Mouse (Mus musculus) stomach, embryonic 15.5 days (tissue): ENCODE measurements at regions not wholly inside any gene's neighbourhood (a gene's known extent, or its start where the extent isn't known, plus 50 kb on each side); places are given as distances from the start of the nearest gene placed in this dataset.
A peak's percentile ranks its signal among the peaks of the same experiment; 100 is the strongest.

Experiments
- ATAC-seq: fragments of 200-750 bp; cut with Nextera tagmentation; 2 replicates; pipeline ENCODE4 v1.8.0; 2017; ENCODE audit warnings: low read depth, moderate number of reproducible peaks, moderate TSS enrichment; ENCODE audit not compliant: insufficient read depth, low FRiP score
- H3K27ac ChIP-seq: fragments of 300-500 bp; sonication (generic); 2 replicates; pipeline ENCODE4 v1.5.1; 2015; ENCODE audit warnings: mild to moderate bottlenecking, inconsistent platforms
- H3K27me3 ChIP-seq: fragments of 300-500 bp; sonication (generic); replicated peaks from 2 replicates; pipeline ENCODE4 v1.6.1; 2015; ENCODE audit warnings: inconsistent platforms
- H3K36me3 ChIP-seq: fragments of 300-500 bp; sonication (generic); 2 replicates; pipeline ENCODE4 v1.6.1; 2015; ENCODE audit warnings: inconsistent platforms
- H3K4me1 ChIP-seq: fragments of 300-500 bp; sonication (generic); 2 replicates; pipeline ENCODE4 v1.6.1; 2015; ENCODE audit warnings: inconsistent platforms
- H3K4me2 ChIP-seq: fragments of 300-500 bp; sonication (generic); 2 replicates; pipeline ENCODE4 v1.6.1; 2015; ENCODE audit warnings: mild to moderate bottlenecking, inconsistent platforms
- H3K4me3 ChIP-seq: fragments of 300-500 bp; sonication (generic); replicated peaks from 2 replicates; pipeline ENCODE4 v1.5.1; 2015; ENCODE audit warnings: inconsistent platforms
- H3K9ac ChIP-seq: fragments of 300-500 bp; sonication (generic); 2 replicates; pipeline ENCODE4 v1.6.1; 2015; ENCODE audit warnings: inconsistent platforms
- H3K9me3 ChIP-seq: fragments of 300-500 bp; sonication (generic); 2 replicates; pipeline ENCODE4 v1.6.1; 2016; ENCODE audit warnings: inconsistent platforms
- WGBS: fragments of 180-500 bp; shearing (Covaris S2); methylation state at CpG from one replicate; pipeline ENCODE4 v1.1.7; 2015; 5-methylcytosine and 5-hydroxymethylcytosine counted together

DNA sequence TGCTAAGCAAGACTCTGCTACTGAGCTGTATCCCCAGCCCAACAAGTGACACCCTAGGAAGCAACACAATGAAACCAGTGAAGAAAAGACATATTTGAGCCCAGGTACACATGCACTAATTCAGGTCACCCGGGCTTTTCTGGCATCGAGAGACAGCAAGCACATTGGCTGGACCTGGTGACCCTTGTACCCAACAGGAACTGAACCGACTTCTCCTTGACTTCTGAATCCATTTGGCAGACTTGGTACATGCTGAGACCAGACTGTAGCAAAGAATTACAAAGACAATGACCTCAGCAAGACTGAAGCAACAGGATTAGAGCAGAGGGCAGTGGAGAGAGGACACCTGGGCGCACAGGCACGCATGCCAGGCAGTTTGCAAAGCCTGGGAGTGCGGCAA is 79.1 kb downstream of the Sema4f start:
- Histone ChIP-seq H3K4me3 (no peak overlapping the region), H3K36me3 (no peaks in the 10 kb centered on the region), H3K9ac (no peak overlapping the region), H3K27me3 (no peaks in the 10 kb centered on the region), H3K4me2 (no peak overlapping the region), H3K27ac (no peak overlapping the region), H3K4me1 (no peaks in the 10 kb centered on the region; the same call in 1 of the 2 replicates), H3K9me3 (no peaks in the 10 kb centered on the region)
- WGBS = 81% methylated on average over 6 of the region's 6 CpGs
- ATAC-seq = no peak

DNA sequence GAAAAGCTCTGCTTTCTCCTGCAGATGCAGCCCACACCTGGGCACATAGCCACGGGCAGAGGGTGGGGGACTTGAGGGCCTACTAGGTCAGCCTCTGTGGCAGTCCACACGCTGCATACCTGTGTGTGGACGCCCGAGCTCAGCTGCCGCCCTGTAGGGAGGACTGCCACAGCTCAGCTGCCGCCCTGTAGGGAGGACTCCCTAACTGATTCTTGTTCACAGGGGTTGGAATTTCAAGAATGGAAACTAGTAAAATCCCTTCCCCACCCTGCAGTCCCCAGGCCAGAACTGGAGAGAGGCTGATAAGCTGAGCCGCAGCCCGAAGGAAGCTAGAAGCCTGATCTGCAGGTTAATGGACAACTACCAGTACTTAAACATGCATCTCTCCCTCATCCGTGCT is 82.0 kb upstream of the Hk2 start:
- no peak overlapping the region for H3K9ac ChIP-seq
- H3K4me1 ChIP-seq = no peaks in the 10 kb centered on the region
- peak; percentile 63; the same call in 1 of the 2 replicates for ATAC-seq
- H3K36me3 ChIP-seq = no peaks in the 10 kb centered on the region
- H3K9me3 ChIP-seq = no peaks in the 10 kb centered on the region
- 62% methylated on average over 9 of the region's 9 CpGs for WGBS
- H3K4me3 ChIP-seq = no peak overlapping the region
- no peak overlapping the region for H3K4me2 ChIP-seq
- H3K27me3 ChIP-seq = no peaks in the 10 kb centered on the region
- H3K27ac ChIP-seq = no peak overlapping the region

DNA sequence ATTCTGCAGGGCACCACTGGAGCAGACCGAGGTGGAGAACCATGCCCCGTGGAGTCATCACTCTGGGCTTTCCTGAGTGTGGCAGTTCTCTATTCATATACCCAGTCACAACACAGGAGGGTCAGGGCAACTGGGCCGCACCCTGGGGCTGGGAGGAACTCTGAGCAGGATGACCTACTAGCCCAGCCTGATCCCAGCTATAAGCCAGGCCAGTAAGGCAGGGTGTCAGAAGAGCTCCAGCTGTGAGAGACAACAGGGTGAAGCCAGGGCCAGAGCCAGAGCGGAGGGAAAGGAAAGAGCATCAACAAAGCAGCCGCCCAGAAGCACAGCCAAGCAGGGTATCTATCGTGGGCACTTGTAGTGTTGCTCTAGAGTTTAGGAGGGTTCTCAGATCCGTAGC is 81.1 kb upstream of the Hk2 start:
- Histone ChIP-seq H3K27ac (no peak overlapping the region), H3K9me3 (no peaks in the 10 kb centered on the region), H3K9ac (no peak overlapping the region), H3K4me3 (no peak overlapping the region), H3K4me2 (no peak overlapping the region), H3K27me3 (no peaks in the 10 kb centered on the region), H3K36me3 (no peaks in the 10 kb centered on the region), H3K4me1 (no peaks in the 10 kb centered on the region)
- 59% methylated on average over 7 of the region's 7 CpGs for WGBS
- ATAC-seq = no peak

DNA sequence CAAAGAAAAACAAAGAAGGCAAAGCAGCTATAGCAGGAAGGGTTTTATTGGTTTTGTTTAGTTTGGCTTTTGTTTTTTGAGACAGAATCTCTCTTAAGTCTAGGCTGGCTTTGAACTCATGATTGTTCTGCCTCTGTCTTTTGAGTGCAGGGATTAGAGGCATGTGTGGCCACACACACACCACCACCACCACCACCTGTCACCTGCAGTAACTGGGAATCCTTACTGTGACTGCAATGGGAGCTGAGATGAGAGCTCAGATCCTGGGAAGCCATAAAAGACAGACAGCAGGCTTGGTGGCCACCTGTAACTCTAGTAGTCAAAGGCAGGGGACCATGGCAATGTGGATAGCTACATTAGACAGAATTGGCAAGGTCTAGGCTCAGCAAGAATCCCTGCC is 80.5 kb upstream of the Hk2 start:
- Histone ChIP-seq H3K4me2 (no peak overlapping the region), H3K27ac (no peak overlapping the region), H3K36me3 (no peaks in the 10 kb centered on the region), H3K27me3 (no peaks in the 10 kb centered on the region), H3K4me1 (no peaks in the 10 kb centered on the region), H3K9me3 (no peaks in the 10 kb centered on the region), H3K9ac (no peak overlapping the region), H3K4me3 (no peak overlapping the region)
- no peak for ATAC-seq

DNA sequence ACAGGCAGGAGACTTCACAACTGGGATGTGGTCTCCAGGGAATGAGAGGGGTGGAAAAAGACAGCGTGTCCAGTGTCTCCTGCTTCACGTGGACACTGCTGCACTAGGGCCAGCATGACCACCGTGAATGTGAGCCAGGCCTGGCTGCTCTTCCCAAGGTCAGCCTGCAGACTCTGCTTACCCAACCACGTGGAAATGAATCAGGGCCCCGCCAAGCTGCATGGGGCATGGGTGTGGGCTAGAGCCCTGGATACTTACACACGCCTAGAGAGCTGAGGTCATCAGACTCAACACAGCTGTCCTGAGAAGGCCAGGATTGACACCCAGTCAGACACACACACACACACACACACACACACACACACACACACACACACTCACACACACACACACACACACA is 80.1 kb upstream of the Hk2 start:
- no peaks in the 10 kb centered on the region for H3K27me3 ChIP-seq
- H3K4me2 ChIP-seq = no peak overlapping the region
- H3K4me1 ChIP-seq = no peaks in the 10 kb centered on the region
- ATAC-seq = no peak; the same call in 1 of the 2 replicates
- H3K9ac ChIP-seq = no peak overlapping the region
- H3K27ac ChIP-seq = no peak overlapping the region
- no peaks in the 10 kb centered on the region for H3K36me3 ChIP-seq
- H3K4me3 ChIP-seq = no peak overlapping the region
- 52% methylated on average over 6 of the region's 6 CpGs for WGBS
- no peaks in the 10 kb centered on the region for H3K9me3 ChIP-seq

DNA sequence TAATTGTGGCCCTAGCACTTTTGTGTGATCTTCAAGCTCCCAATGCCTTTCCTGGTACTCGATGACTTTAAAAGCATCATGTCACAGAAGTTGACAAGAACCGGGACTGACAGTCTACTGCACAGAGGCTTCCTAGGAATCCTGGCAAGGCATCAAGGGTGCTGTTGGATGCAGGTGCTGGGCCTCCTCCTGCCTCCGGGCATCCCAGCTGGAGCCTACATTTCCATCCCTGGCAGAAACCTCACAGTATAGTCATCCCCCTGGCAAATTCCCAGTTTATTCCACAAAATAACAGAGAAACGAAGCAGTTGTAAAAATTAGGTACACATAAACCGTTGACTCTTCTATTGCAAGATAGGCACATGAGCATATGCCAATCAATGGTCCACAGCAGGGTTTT is 78.8 kb upstream of the Hk2 start:
- no peak overlapping the region for H3K27ac ChIP-seq
- H3K4me2 ChIP-seq = no peak overlapping the region
- ATAC-seq = no peak
- no peaks in the 10 kb centered on the region for H3K4me1 ChIP-seq
- no peak overlapping the region for H3K4me3 ChIP-seq
- H3K9ac ChIP-seq = no peak overlapping the region
- no peaks in the 10 kb centered on the region for H3K36me3 ChIP-seq
- H3K9me3 ChIP-seq = no peaks in the 10 kb centered on the region
- WGBS = 81% methylated on average over 5 of the region's 5 CpGs
- H3K27me3 ChIP-seq = no peaks in the 10 kb centered on the region

DNA sequence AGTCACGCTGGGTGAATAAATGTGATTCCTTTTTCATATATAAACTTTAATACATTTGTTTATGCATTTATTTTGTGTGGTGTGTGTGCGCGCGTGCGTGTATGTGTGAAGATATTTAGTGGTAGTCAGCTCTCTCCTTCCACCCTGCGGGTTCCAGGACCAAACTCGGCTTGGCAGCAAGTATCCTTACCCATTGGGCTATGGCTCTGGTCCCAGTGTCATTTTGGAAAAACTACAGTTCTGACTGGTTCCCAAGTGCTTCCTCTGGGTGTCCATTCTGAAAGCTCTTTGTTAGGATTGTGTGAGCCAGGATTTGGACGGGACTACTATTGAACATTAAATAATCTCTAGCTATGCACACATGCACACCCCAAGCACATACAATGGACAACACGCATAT is 76.3 kb upstream of the Hk2 start:
- Histone ChIP-seq H3K4me3 (no peak overlapping the region), H3K9ac (no peak overlapping the region), H3K4me1 (no peaks in the 10 kb centered on the region), H3K27me3 (no peaks in the 10 kb centered on the region), H3K27ac (no peak overlapping the region), H3K36me3 (no peaks in the 10 kb centered on the region), H3K4me2 (no peak overlapping the region), H3K9me3 (no peaks in the 10 kb centered on the region)
- WGBS = 87% methylated on average over 9 of the region's 9 CpGs
- no peak for ATAC-seq

DNA sequence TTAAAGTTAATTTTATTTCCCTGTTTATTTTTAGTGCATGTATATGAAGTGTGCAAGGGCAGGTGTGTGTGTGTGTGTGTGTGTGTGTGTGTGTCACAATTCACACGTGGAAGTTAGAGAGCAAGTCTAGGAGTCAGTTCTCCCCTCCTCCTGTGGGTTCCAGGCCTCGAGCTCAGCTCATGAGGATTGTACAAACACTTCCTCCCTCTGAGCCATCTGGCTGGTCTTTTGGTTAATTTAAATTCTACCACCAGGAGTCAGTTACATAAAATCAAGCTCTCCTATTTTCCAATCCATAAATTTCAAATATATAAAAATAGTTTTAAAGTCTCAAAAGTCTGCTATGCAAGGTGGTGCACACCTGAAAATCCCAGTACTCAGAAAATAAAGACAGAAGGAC is 73.3 kb upstream of the Hk2 start:
- H3K9me3 ChIP-seq = no peaks in the 10 kb centered on the region
- no peak overlapping the region for H3K27ac ChIP-seq
- H3K4me1 ChIP-seq = no peaks in the 10 kb centered on the region
- no peak overlapping the region for H3K9ac ChIP-seq
- H3K36me3 ChIP-seq = no peaks in the 10 kb centered on the region
- H3K27me3 ChIP-seq = no peaks in the 10 kb centered on the region
- no peak overlapping the region for H3K4me3 ChIP-seq
- ATAC-seq = no peak
- H3K4me2 ChIP-seq = no peak overlapping the region
- WGBS = 53% methylated on average over 2 of the region's 2 CpGs

GRCm38 (mm10) chr6:82846587-82847150 is 72.4 kb upstream of the Hk2 start:
- no peak overlapping the region for H3K4me3 ChIP-seq
- H3K4me2 ChIP-seq = no peak overlapping the region
- no peak overlapping the region for H3K9ac ChIP-seq
- no peaks in the 10 kb centered on the region for H3K36me3 ChIP-seq
- no peak overlapping the region for H3K27ac ChIP-seq
- 69% methylated on average over 8 of the region's 8 CpGs for WGBS
- no peaks in the 10 kb centered on the region for H3K27me3 ChIP-seq
- H3K4me1 ChIP-seq = no peaks in the 10 kb centered on the region
- no peak for ATAC-seq
- no peaks in the 10 kb centered on the region for H3K9me3 ChIP-seq

DNA sequence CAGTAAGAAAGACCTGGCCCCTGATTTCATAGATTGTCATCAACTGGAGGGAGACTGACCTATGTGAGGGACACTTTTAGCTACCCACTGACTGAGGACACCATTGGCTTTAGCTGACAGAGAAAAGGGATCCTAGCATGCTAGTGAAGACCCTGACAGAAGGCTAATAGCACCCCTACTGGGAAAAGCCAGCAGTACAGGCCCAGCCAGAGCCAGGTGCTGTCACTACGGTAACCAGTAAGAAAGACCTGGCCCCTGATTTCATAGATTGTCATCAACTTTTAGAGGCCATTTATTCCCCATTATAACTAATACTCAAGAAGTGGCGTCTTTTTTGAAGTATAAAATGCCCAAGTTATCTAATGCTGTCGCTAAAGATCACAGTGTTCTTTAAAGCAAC is 70.2 kb upstream of the Hk2 start:
- H3K9ac ChIP-seq = no peak overlapping the region
- H3K9me3 ChIP-seq = no peaks in the 10 kb centered on the region
- ATAC-seq = no peak

GRCm38 (mm10) chr6:82843881-82844280 is 69.6 kb upstream of the Hk2 start:
- H3K4me3 ChIP-seq = no peak overlapping the region
- H3K4me1 ChIP-seq = no peaks in the 10 kb centered on the region
- WGBS = 85% methylated on average over 4 of the region's 4 CpGs

More for the DNA sequence above, 70.2 kb upstream of the Hk2 start:
- no peaks in the 10 kb centered on the region for H3K27me3 ChIP-seq
- H3K4me1 ChIP-seq = no peaks in the 10 kb centered on the region
- H3K4me3 ChIP-seq = no peak overlapping the region
- H3K36me3 ChIP-seq = no peaks in the 10 kb centered on the region
- H3K27ac ChIP-seq = no peak overlapping the region
- no peak overlapping the region for H3K4me2 ChIP-seq
- WGBS = 58% methylated on average over 3 of the region's 3 CpGs

DNA sequence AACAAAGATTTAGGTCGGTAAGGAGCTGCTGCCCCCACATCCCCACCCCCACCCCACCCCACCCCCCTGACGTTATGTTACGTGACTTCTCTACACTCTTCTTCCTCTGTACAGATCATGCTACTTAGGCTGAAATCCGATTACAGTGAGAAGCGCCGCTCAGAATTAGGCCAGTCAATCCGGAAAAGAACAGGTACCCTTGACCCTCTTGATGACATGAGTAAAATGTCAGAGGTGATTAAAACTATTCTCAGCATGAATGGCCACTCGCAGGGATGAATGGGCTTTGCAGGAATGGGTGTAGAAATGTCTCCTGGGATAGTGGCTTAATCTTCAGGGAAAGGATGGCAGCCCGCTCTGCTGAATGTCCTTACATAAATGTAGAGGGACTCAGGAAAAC is 63.0 kb upstream of the Hk2 start:
- no peaks in the 10 kb centered on the region for H3K4me1 ChIP-seq
- no peak for ATAC-seq
- no peaks in the 10 kb centered on the region for H3K27me3 ChIP-seq
- no peaks in the 10 kb centered on the region for H3K9me3 ChIP-seq
- H3K4me2 ChIP-seq = no peak overlapping the region
- no peaks in the 10 kb centered on the region for H3K36me3 ChIP-seq
- no peak overlapping the region for H3K4me3 ChIP-seq
- WGBS = 71% methylated on average over 9 of the region's 9 CpGs
- H3K27ac ChIP-seq = no peak overlapping the region
- H3K9ac ChIP-seq = no peak overlapping the region

More at GRCm38 (mm10) chr6:82843881-82844280, 69.6 kb upstream of the Hk2 start:
- Histone ChIP-seq H3K36me3 (no peaks in the 10 kb centered on the region), H3K9ac (no peak overlapping the region), H3K27ac (no peak overlapping the region), H3K9me3 (no peaks in the 10 kb centered on the region), H3K27me3 (no peaks in the 10 kb centered on the region), H3K4me2 (no peak overlapping the region)
- ATAC-seq = no peak
